Mouse (Mus musculus): Measurements from ENCODE around the gene Fam187a. TPM values are rescaled to one million over a fixed set of nuclear protein-coding genes. Genes with fewer than 3 reads are reported as not detected.
A peak's percentile ranks its signal among the peaks of the same experiment; 100 is the strongest.

Gene Fam187a
- total RNA-seq, 4 experiments from 2014 or later, result 0.23 to 0.70 (median 0.34) TPM; not detected in 1

- no peak for DNase-seq (ENCODE audit: low spot score in 2 of 2)
Measured at GRCm38 (mm10) chr11:102894716-102895115, 9.7 kb downstream of the Fam187a start.

- no peak for DNase-seq (ENCODE audit: low spot score in 2 of 2)
Measured at GRCm38 (mm10) chr11:102895779-102896178, 10.8 kb downstream of the Fam187a start.

- no peak for DNase-seq (ENCODE audit: low spot score in 2 of 2)
Measured at GRCm38 (mm10) chr11:102896641-102897040, 11.7 kb downstream of the Fam187a start.

GRCm38 (mm10) chr11:102898408-102898807 is 13.4 kb downstream of the Fam187a start:
- peak in 1 of 2 experiments; percentile 71 for DNase-seq (ENCODE audit: low spot score in 2 of 2)

- DNase-seq (ENCODE audit: low spot score in 2 of 2), result peak in 1 of 2 experiments; percentile 59
Measured at GRCm38 (mm10) chr11:102900763-102901162, 15.8 kb downstream of the Fam187a start, which contains the start of gene Gfap. TSS of gene Gfap (minus strand) at chr11:102900912.

GRCm38 (mm10) chr11:102901199-102901598 is 16.2 kb downstream of the Fam187a start:
- no peak for DNase-seq (ENCODE audit: low spot score in 2 of 2)

- no peak for DNase-seq (ENCODE audit: low spot score in 2 of 2)
Measured at GRCm38 (mm10) chr11:102902107-102902506, 17.1 kb downstream of the Fam187a start.

- no peak for DNase-seq (ENCODE audit: low spot score in 2 of 2)
Measured at GRCm38 (mm10) chr11:102903654-102904053, 18.7 kb downstream of the Fam187a start.

- DNase-seq (ENCODE audit: low spot score in 2 of 2), result no peak
Measured at GRCm38 (mm10) chr11:102911376-102911775, 26.4 kb downstream of the Fam187a start.

GRCm38 (mm10) chr11:102915380-102915779 is 30.4 kb downstream of the Fam187a start:
- DNase-seq (ENCODE audit: low spot score in 2 of 2), result no peak

GRCm38 (mm10) chr11:102918077-102918476 is 33.1 kb downstream of the Fam187a start:
- no peak for DNase-seq (ENCODE audit: low spot score in 2 of 2)

- no peak for DNase-seq (ENCODE audit: low spot score in 2 of 2)
Measured at GRCm38 (mm10) chr11:102921491-102921890, 36.5 kb downstream of the Fam187a start.

GRCm38 (mm10) chr11:102924557-102925350 is 39.8 kb downstream of the Fam187a start, which contains the start of gene Kif18b:
TSS of gene Kif18b (minus strand) at chr11:102925124.
- DNase-seq (ENCODE audit: low spot score in 2 of 2), result peak; percentile 81 to 92

GRCm38 (mm10) chr11:102925351-102925717 is 40.4 kb downstream of the Fam187a start:
- DNase-seq (ENCODE audit: low spot score in 2 of 2), result no peak

- DNase-seq (ENCODE audit: low spot score in 2 of 2), result no peak
Measured at GRCm38 (mm10) chr11:102930672-102931071, 45.7 kb downstream of the Fam187a start.

- no peak for DNase-seq (ENCODE audit: low spot score in 2 of 2)
Measured at GRCm38 (mm10) chr11:102936272-102936671, 51.3 kb downstream of the Fam187a start.

Other genes starting within 250 kb of the Fam187a start
- gene Meioc, start 221.5 kb upstream of the Fam187a start, total RNA-seq (2022), result not detected
- 10 to 100 TPM; 23.9 to 37.7 (median 26.3) TPM for gene Ccdc43, start 187.4 kb upstream of the Fam187a start, total RNA-seq (2022)
- 100 to 1,000 TPM; 117 to 126 (median 123) TPM for gene Adam11, start 123.7 kb upstream of the Fam187a start, total RNA-seq (2022)
- gene Gjc1, start 65.5 kb upstream of the Fam187a start, total RNA-seq (2022), result 1 to 10 TPM; 3.9 to 5.5 (median 5.2) TPM
- 1 to 10 TPM; 5.7 to 6.8 (median 6.0) TPM for gene Higd1b, start 49.3 kb upstream of the Fam187a start, total RNA-seq (2022)
- gene Eftud2, start 4.2 kb upstream of the Fam187a start, total RNA-seq (2022), result 100 to 1,000 TPM; 114 to 136 (median 127) TPM
- gene Ccdc103, start 4.0 kb upstream of the Fam187a start, total RNA-seq (2022), result 1 to 10 TPM; 2.1 to 3.6 (median 2.2) TPM
- 100 to 1,000 TPM; 134 to 920 (median 381) TPM for gene Gfap, start 15.7 kb downstream of the Fam187a start, total RNA-seq (2022)
- gene Kif18b, start 40.0 kb downstream of the Fam187a start, total RNA-seq (2022), result under 1 TPM in 1 of 4 experiments, not detected in 3; 0.17 TPM
- gene C1ql1, start 61.5 kb downstream of the Fam187a start, total RNA-seq (2022), result 10 to 100 TPM; 12.9 to 18.8 (median 15.5) TPM
- gene Nmt1, start 143.0 kb downstream of the Fam187a start, total RNA-seq (2022), result 100 to 1,000 TPM; 124 to 149 (median 129) TPM
- 10 to 100 TPM; 36.7 to 45.3 (median 40.8) TPM for gene Dcakd, start 143.2 kb downstream of the Fam187a start, total RNA-seq (2022)
- 10 to 100 TPM; 17.5 to 20.3 (median 18.0) TPM for gene Plcd3, start 216.5 kb downstream of the Fam187a start, total RNA-seq (2022)
- 10 to 100 TPM; 82.6 to 93.2 (median 88.7) TPM for gene Acbd4, start 216.5 kb downstream of the Fam187a start, total RNA-seq (2022)
- gene Hexim1, start 231.1 kb downstream of the Fam187a start, total RNA-seq (2022), result 10 to 100 TPM; 34.4 to 38.5 (median 35.6) TPM
- 10 to 100 TPM; 13.4 to 18.1 (median 16.5) TPM for gene Hexim2, start 247.3 kb downstream of the Fam187a start, total RNA-seq (2022)